Mouse (Mus musculus) kidney, embryonic 15.5 days (tissue): Measurements from ENCODE around the gene Prr23a3. TPM values are rescaled to one million over a fixed set of nuclear protein-coding genes. Genes with fewer than 3 reads are reported as not detected.

ENCODE experiments used
- ATAC-seq: fragments of 200-750 bp; cut with Nextera tagmentation; replicated peaks from 2 replicates; pipeline ENCODE4 v1.8.0; 2017; ENCODE audit warnings: moderate TSS enrichment; ENCODE audit not compliant: low FRiP score
- H3K27ac ChIP-seq: fragments of 300-500 bp; sonication (generic); 2 replicates; pipeline ENCODE4 v1.5.1; 2015; ENCODE audit warnings: mild to moderate bottlenecking, inconsistent platforms
- H3K27me3 ChIP-seq: fragments of 300-500 bp; sonication (generic); 2 replicates; pipeline ENCODE4 v1.6.1; 2015; ENCODE audit warnings: inconsistent platforms
- H3K36me3 ChIP-seq: fragments of 300-500 bp; sonication (generic); 2 replicates; pipeline ENCODE4 v1.6.1; 2015; ENCODE audit warnings: inconsistent platforms
- H3K4me1 ChIP-seq: fragments of 300-500 bp; sonication (generic); 2 replicates; pipeline ENCODE4 v1.6.1; 2015; ENCODE audit warnings: inconsistent platforms
- H3K4me2 ChIP-seq: fragments of 300-500 bp; sonication (generic); 2 replicates; pipeline ENCODE4 v1.6.1; 2015; ENCODE audit warnings: moderate library complexity, mild to moderate bottlenecking, inconsistent platforms
- H3K4me3 ChIP-seq: fragments of 300-500 bp; sonication (generic); replicated peaks from 2 replicates; pipeline ENCODE4 v1.5.1; 2015; ENCODE audit warnings: mild to moderate bottlenecking, inconsistent platforms
- H3K9ac ChIP-seq: fragments of 300-500 bp; sonication (generic); 2 replicates; pipeline ENCODE4 v1.6.1; 2015; ENCODE audit warnings: mild to moderate bottlenecking, inconsistent platforms
- H3K9me3 ChIP-seq: fragments of 300-500 bp; sonication (generic); replicated peaks from 2 replicates; pipeline ENCODE4 v1.6.1; 2016; ENCODE audit warnings: inconsistent platforms
- WGBS: fragments of 180-500 bp; shearing (Covaris S2); methylation state at CpG from one replicate; pipeline ENCODE4 v1.1.7; 2015; ENCODE audit warnings: mixed read lengths; 5-methylcytosine and 5-hydroxymethylcytosine counted together
- polyA plus RNA-seq: library from polyadenylated mRNA; unstranded; fragments of >200 nt; fragmentation: Nextera tagmentation; extraction: Ambion mirVana; gene quantifications from 2 replicates; pipeline ENCODE4 v1.2.1, GENCODE M21; 2015

The Prr23a3 gene
- polyA plus RNA-seq, 1 experiment from 2014 or later: not detected

- 73% methylated on average over 3 of the region's 3 CpGs for WGBS
Measured at GRCm38 (mm10) chr9:98863463-98863862, 1.1 kb upstream of the Prr23a3 start.

GRCm38 (mm10) chr9:98901486-98901885 lies 36.9 kb downstream of the Prr23a3 start:
- H3K36me3 ChIP-seq: no peaks in the 10 kb centered on the region
- no peak overlapping the region for H3K4me3 ChIP-seq
- ATAC-seq: no peak
- H3K27me3 ChIP-seq: no peaks in the 10 kb centered on the region
- H3K4me2 ChIP-seq: no peak overlapping the region
- H3K27ac ChIP-seq: no peak overlapping the region
- no peaks in the 10 kb centered on the region for H3K4me1 ChIP-seq
- peaks cover 3% of the 10 kb centered on the region for H3K9me3 ChIP-seq
- H3K9ac ChIP-seq: no peak overlapping the region
- 67% methylated on average over 1 of the region's 1 CpGs for WGBS

More at GRCm38 (mm10) chr9:98863463-98863862, 1.1 kb upstream of the Prr23a3 start:
- H3K4me3 ChIP-seq: no peak overlapping the region
- H3K36me3 ChIP-seq: no peaks in the 10 kb centered on the region
- H3K9me3 ChIP-seq: 0 out of 2 replicates have a peak, but pooled peaks cover 3% of the 10 kb centered on the region
- peaks cover 6% of the 10 kb centered on the region for H3K27me3 ChIP-seq
- no peak overlapping the region for H3K27ac ChIP-seq
- ATAC-seq: no peak
- no peak overlapping the region for H3K9ac ChIP-seq
- H3K4me1 ChIP-seq: no peaks in the 10 kb centered on the region
- no peak overlapping the region for H3K4me2 ChIP-seq

GRCm38 (mm10) chr9:98902819-98903218 lies 38.3 kb downstream of the Prr23a3 start, which contains the start of gene 7420426K07Rik:
7420426K07Rik (plus strand) TSS chr9:98903119.
- no peak within 1 kb of the TSS for H3K9ac ChIP-seq
- H3K27me3 ChIP-seq: no peaks in the 10 kb centered on the region
- no peak within 1 kb of the TSS for H3K27ac ChIP-seq
- no peaks in the 10 kb centered on the region for H3K9me3 ChIP-seq
- H3K4me2 ChIP-seq: no peak within 1 kb of the TSS
- H3K4me3 ChIP-seq: no peak within 1 kb of the TSS
- no peaks in the 10 kb centered on the region for H3K36me3 ChIP-seq
- ATAC-seq: no peak
- H3K4me1 ChIP-seq: no peaks in the 10 kb centered on the region
- 93% methylated on average over 2 of the region's 2 CpGs for WGBS

Other genes with a start within 250 kb of the Prr23a3 start
- not detected in 2 replicates for gene Prr23a1, start 22.3 kb upstream of the Prr23a3 start, polyA plus RNA-seq
- not detected in 2 replicates for gene Prr23a2, start 8.3 kb upstream of the Prr23a3 start, polyA plus RNA-seq
- gene 7420426K07Rik, start 38.4 kb downstream of the Prr23a3 start, polyA plus RNA-seq: not detected in 2 replicates
- not detected in 2 replicates for gene Foxl2, start 90.5 kb downstream of the Prr23a3 start, polyA plus RNA-seq
- 45.1 and 50.3 TPM in 2 replicates for gene Faim, start 121.6 kb downstream of the Prr23a3 start, polyA plus RNA-seq
- 0.17 and 0.80 TPM in 2 replicates for gene Gm1123, start 170.9 kb downstream of the Prr23a3 start, polyA plus RNA-seq